Mouse (Mus musculus) lung, postnatal 0 days (tissue): ENCODE measurements around the gene Slain1. TPM values are rescaled to one million over a fixed set of nuclear protein-coding genes. Genes with fewer than 3 reads are reported as not detected.

Experiments used
- ATAC-seq: fragments of 200-750 bp; cut with Nextera tagmentation; 2 replicates; pipeline ENCODE4 v1.8.0; 2017; ENCODE audit warnings: moderate library complexity
- DNase-seq: peaks from one replicate; pipeline ENCODE4 v3.0.0-alpha.2; 2016; ENCODE audit warnings: low spot score
- H3K27ac ChIP-seq: fragments of 300-500 bp; sonication (generic); 2 replicates; pipeline ENCODE4 v1.5.1; 2014; ENCODE audit warnings: antibody characterized with exemption, mild to moderate bottlenecking, low read length, mixed read lengths
- H3K27me3 ChIP-seq: fragments of 300-500 bp; sonication (generic); replicated peaks from 2 replicates; pipeline ENCODE4 v1.6.1; 2014; ENCODE audit warnings: low read length, mixed read lengths; ENCODE audit not compliant: insufficient read depth
- H3K36me3 ChIP-seq: fragments of 300-500 bp; sonication (generic); 2 replicates; pipeline ENCODE4 v1.6.1; 2014; ENCODE audit warnings: low read length, mixed read lengths; ENCODE audit not compliant: insufficient read depth
- H3K4me1 ChIP-seq: fragments of 300-500 bp; sonication (generic); 2 replicates; pipeline ENCODE4 v1.6.1; 2014; ENCODE audit warnings: antibody characterized with exemption, low read depth, low read length, mixed read lengths; ENCODE audit not compliant: insufficient read depth
- H3K4me2 ChIP-seq: fragments of 300-500 bp; sonication (generic); replicated peaks from 2 replicates; pipeline ENCODE4 v1.6.1; 2014; ENCODE audit warnings: low read depth, mild to moderate bottlenecking, low read length, moderate library complexity, mixed read lengths
- H3K4me3 ChIP-seq: fragments of 300-500 bp; sonication (generic); 2 replicates; pipeline ENCODE4 v1.5.1; 2014; ENCODE audit warnings: low read depth, low read length
- H3K9ac ChIP-seq: fragments of 300-500 bp; sonication (generic); replicated peaks from 2 replicates; pipeline ENCODE4 v1.6.1; 2014; ENCODE audit warnings: low read depth, mild to moderate bottlenecking
- H3K9me3 ChIP-seq: fragments of 300-500 bp; sonication (generic); 2 replicates; pipeline ENCODE4 v1.6.1; 2016; ENCODE audit warnings: low read length, mixed read lengths
- CTCF ChIP-seq: IDR thresholded peaks from 2 replicates; pipeline ENCODE4 v1.5.1; 2016; ENCODE audit warnings: antibody characterized with exemption, mild to moderate bottlenecking
- EP300 ChIP-seq: IDR thresholded peaks from 2 replicates; pipeline ENCODE4 v1.6.1; 2016; ENCODE audit warnings: antibody characterized with exemption, mild to moderate bottlenecking, control low read depth
- WGBS: fragments of 180-500 bp; shearing (Covaris S2); extraction: QIAGEN DNeasy Blood & Tissue Kit; methylation state at CpG from one replicate; pipeline ENCODE4 v1.1.7; 2014; 5-methylcytosine and 5-hydroxymethylcytosine counted together
- polyA plus RNA-seq: library from polyadenylated mRNA; unstranded; fragments of >200 nt; fragmentation: Nextera tagmentation; extraction: Ambion mirVana; gene quantifications from 2 replicates; pipeline ENCODE4 v1.2.1, GENCODE M21; 2015

Slain1 gene
- polyA plus RNA-seq, 1 experiment from 2014 or later: 1.4 TPM

DNA sequence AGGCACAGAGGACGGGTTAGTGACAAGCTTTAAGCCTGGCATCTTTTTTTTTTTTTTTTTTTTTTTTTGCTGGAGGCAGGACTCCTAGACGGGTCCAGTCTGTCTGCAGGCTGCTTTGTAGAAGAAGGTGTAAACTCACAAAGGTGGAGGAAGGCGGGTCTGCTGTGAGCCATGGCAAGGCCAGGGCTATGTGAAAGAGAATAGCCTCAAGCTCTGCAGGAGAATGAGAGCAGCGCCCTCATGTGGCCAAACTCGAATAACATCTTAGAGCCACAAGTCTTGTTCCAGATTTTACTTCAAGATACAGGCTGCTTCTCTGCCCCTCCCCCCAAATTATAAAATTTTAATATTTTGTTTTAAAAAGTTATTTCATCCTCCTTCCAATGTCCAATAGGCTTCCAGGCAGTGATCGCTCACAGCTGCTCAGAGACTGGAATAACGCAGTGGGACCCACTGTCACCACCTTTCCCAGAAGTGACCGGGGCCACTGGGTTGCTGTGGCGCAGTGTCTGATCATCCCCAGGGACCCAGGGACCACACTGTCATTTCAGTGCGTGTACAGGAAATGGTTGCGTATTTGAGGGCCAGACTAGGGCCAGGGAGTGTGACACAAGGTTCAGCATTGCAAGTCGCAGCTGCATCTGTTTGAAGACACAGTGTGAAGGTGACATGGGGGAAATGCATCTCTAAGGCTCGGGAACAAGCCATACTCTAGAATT lies 70.8 kb downstream of the Slain1 start:
- H3K27me3 ChIP-seq: no peaks in the 10 kb centered on the region
- DNase-seq (peak; percentile 69), ATAC-seq (peak; percentile 32; the same call in 1 of the 2 replicates)
- H3K4me1 ChIP-seq: no peaks in the 10 kb centered on the region
- no peak overlapping the region for H3K4me2 ChIP-seq
- H3K27ac ChIP-seq: no peak overlapping the region
- H3K9ac ChIP-seq: no peak overlapping the region
- no peaks in the 10 kb centered on the region for H3K36me3 ChIP-seq
- no peaks in the 10 kb centered on the region for H3K9me3 ChIP-seq
- TF ChIP-seq CTCF (peak; percentile 70), EP300 (no peak)
- 53% methylated on average over 13 of the region's 13 CpGs for WGBS
- H3K4me3 ChIP-seq: no peak overlapping the region

GRCm38 (mm10) chr14:103723314-103723713 lies 73.3 kb downstream of the Slain1 start:
- Histone ChIP-seq H3K4me1 (no peaks in the 10 kb centered on the region), H3K4me3 (no peak overlapping the region), H3K27me3 (no peaks in the 10 kb centered on the region), H3K4me2 (no peak overlapping the region), H3K9me3 (no peaks in the 10 kb centered on the region), H3K36me3 (no peaks in the 10 kb centered on the region), H3K27ac (no peak overlapping the region), H3K9ac (no peak overlapping the region)
- TF ChIP-seq CTCF (no peak), EP300 (no peak)
- DNase-seq (no peak), ATAC-seq (no peak)
- 83% methylated on average over 9 of the region's 9 CpGs for WGBS

DNA sequence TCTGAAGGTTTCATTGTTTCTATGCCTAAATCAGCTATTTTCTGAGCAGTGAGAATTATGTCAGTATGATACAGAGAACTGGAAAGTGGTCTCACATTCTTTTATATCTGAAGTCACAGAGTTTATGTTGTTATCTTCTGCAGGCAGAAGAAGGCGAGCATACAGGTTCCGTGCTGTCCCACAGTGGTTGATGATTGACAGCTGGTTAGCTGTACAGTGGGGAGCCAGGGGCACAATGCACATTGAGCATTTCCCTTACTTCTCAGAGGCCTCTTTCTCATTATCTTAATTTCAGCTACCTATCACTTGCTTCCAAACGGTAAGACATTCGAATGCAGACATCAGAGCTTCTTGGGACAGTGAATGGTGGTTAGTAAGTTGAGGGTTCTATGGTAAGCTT lies 73.8 kb downstream of the Slain1 start:
- H3K27ac ChIP-seq: no peak overlapping the region
- no peaks in the 10 kb centered on the region for H3K27me3 ChIP-seq
- no peak overlapping the region for H3K4me3 ChIP-seq
- H3K9ac ChIP-seq: no peak overlapping the region
- WGBS: 70% methylated on average over 4 of the region's 4 CpGs
- no peaks in the 10 kb centered on the region for H3K9me3 ChIP-seq
- no peaks in the 10 kb centered on the region for H3K4me1 ChIP-seq
- ATAC-seq (no peak), DNase-seq (no peak)
- no peaks in the 10 kb centered on the region for H3K36me3 ChIP-seq
- no peak overlapping the region for H3K4me2 ChIP-seq
- TF ChIP-seq CTCF: no peak
- TF ChIP-seq EP300: no peak

- Histone ChIP-seq H3K27me3 (no peaks in the 10 kb centered on the region), H3K4me1 (no peaks in the 10 kb centered on the region), H3K9ac (no peak overlapping the region), H3K4me2 (no peak overlapping the region), H3K9me3 (no peaks in the 10 kb centered on the region), H3K27ac (no peak overlapping the region), H3K4me3 (no peak overlapping the region), H3K36me3 (no peaks in the 10 kb centered on the region)
- no peak for TF ChIP-seq CTCF
- no peak for TF ChIP-seq EP300
- no peak for ATAC-seq
- DNase-seq: no peak
- 84% methylated on average over 8 of the region's 8 CpGs for WGBS
Measured at GRCm38 (mm10) chr14:103728506-103728905, 78.5 kb downstream of the Slain1 start.

GRCm38 (mm10) chr14:103728951-103729725 lies 79.1 kb downstream of the Slain1 start:
- Histone ChIP-seq H3K4me1 (no peaks in the 10 kb centered on the region), H3K4me3 (no peak overlapping the region), H3K27me3 (no peaks in the 10 kb centered on the region), H3K9ac (no peak overlapping the region), H3K27ac (no peak overlapping the region), H3K4me2 (no peak overlapping the region), H3K36me3 (no peaks in the 10 kb centered on the region), H3K9me3 (no peaks in the 10 kb centered on the region)
- ATAC-seq: no peak
- no peak for DNase-seq
- 80% methylated on average over 23 of the region's 23 CpGs for WGBS
- TF ChIP-seq EP300 (no peak), CTCF (no peak)

GRCm38 (mm10) chr14:103729760-103730367 lies 79.8 kb downstream of the Slain1 start:
- H3K27me3 ChIP-seq: no peaks in the 10 kb centered on the region
- H3K27ac ChIP-seq: no peak overlapping the region
- no peaks in the 10 kb centered on the region for H3K36me3 ChIP-seq
- no peaks in the 10 kb centered on the region for H3K4me1 ChIP-seq
- H3K4me3 ChIP-seq: no peak overlapping the region
- TF ChIP-seq EP300 (no peak), CTCF (no peak)
- 55% methylated on average over 11 of the region's 11 CpGs for WGBS
- ATAC-seq: no peak
- no peak overlapping the region for H3K4me2 ChIP-seq
- no peaks in the 10 kb centered on the region for H3K9me3 ChIP-seq
- no peak for DNase-seq
- H3K9ac ChIP-seq: no peak overlapping the region
